Mouse (Mus musculus) ES-Bruce4 (cell line): ENCODE data around the gene Srpk1.

ENCODE experiments used
- CTCF ChIP-seq: IDR thresholded peaks from one replicate; pipeline ENCODE4 v1.8.1; 2011; ENCODE audit warnings: low read depth, low read length
- EP300 ChIP-seq: IDR thresholded peaks from 2 replicates; pipeline ENCODE4 v1.6.1; 2011; ENCODE audit warnings: low read depth, low read length; ENCODE audit not compliant: insufficient read depth

DNA sequence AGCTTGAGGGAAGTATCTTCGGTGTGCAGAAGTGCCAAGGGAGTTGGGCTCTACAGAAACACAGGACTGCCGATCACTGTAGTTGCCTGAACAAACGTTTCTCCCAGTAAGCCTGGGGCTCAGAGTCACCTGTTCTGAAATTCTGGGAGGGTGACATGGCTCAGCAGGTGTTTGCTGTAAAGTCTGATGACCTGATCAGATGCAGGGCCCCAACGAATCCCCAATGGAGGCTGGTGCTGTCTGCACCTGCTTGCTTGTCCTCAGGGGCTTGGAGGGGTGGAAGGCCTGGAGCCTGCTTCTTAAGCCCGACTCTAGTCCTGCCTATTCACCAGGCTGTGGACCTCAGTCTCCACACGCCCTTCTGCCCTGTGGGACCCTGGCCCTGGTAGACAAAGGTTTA is 64.7 kb downstream of the Srpk1 start:
- TF ChIP-seq CTCF (no peak), EP300 (no peak)
